Mouse (Mus musculus) erythroblast, embryonic 14.5 days (primary cell): ENCODE data around the gene Pnpla7.

Source experiments
- GATA1 ChIP-seq: IDR thresholded peaks from 2 replicates; pipeline ENCODE4 v1.6.1; 2012; ENCODE audit warnings: low read length, inconsistent platforms, mixed read lengths
- TAL1 ChIP-seq: IDR thresholded peaks from 3 replicates; pipeline ENCODE4 v1.6.1; 2012; ENCODE audit warnings: low read length, inconsistent platforms, mixed read lengths

- TF ChIP-seq GATA1 = no peak
- TF ChIP-seq TAL1 = no peak
These were observed 122.3 kb downstream of the Pnpla7 start for GRCm38 (mm10) chr2:25098005-25098615.
